Mouse (Mus musculus) forebrain, embryonic 16.5 days (tissue): ENCODE results near the gene Gnptg. TPM values are rescaled to one million over a fixed set of nuclear protein-coding genes. Genes with fewer than 3 reads are reported as not detected.
A peak's percentile ranks its signal among the peaks of the same experiment; 100 is the strongest.
"Not testable (repeated sequence)": the region's sequence is repeated elsewhere in the genome, so short reads cannot be mapped to it uniquely, and the experiment has no call there.

Source experiments
- ATAC-seq: fragments of 200-750 bp; cut with Nextera tagmentation; 2 replicates; pipeline ENCODE4 v1.8.0; 2017; ENCODE audit warnings: mild to moderate bottlenecking, moderate library complexity
- H3K27ac ChIP-seq: fragments of 300-500 bp; sonication (generic); 2 replicates; pipeline ENCODE4 v1.5.1; 2014; ENCODE audit warnings: low read length, control low read depth
- H3K27me3 ChIP-seq: fragments of 300-500 bp; sonication (generic); replicated peaks from 2 replicates; pipeline ENCODE4 v1.6.1; 2014; ENCODE audit warnings: low read length; ENCODE audit not compliant: control insufficient read depth, insufficient read depth
- H3K36me3 ChIP-seq: fragments of 300-500 bp; sonication (generic); 2 replicates; pipeline ENCODE4 v1.6.1; 2014; ENCODE audit not compliant: control insufficient read depth, insufficient read depth
- H3K4me1 ChIP-seq: fragments of 300-500 bp; sonication (generic); replicated peaks from 2 replicates; pipeline ENCODE4 v1.6.1; 2014; ENCODE audit warnings: low read length; ENCODE audit not compliant: control insufficient read depth, insufficient read depth
- H3K4me2 ChIP-seq: fragments of 300-500 bp; sonication (generic); 2 replicates; pipeline ENCODE4 v1.6.1; 2014; ENCODE audit warnings: mild to moderate bottlenecking, low read length, control low read depth
- H3K4me3 ChIP-seq: fragments of 300-500 bp; sonication (generic); replicated peaks from 2 replicates; pipeline ENCODE4 v1.5.1; 2014; ENCODE audit warnings: mild to moderate bottlenecking, low read length, control low read depth
- H3K9ac ChIP-seq: fragments of 300-500 bp; sonication (generic); replicated peaks from 2 replicates; pipeline ENCODE4 v1.6.1; 2014; ENCODE audit warnings: low read depth, low read length, control low read depth
- H3K9me3 ChIP-seq: fragments of 300-500 bp; sonication (generic); 2 replicates; pipeline ENCODE4 v1.6.1; 2016; ENCODE audit warnings: low read length; ENCODE audit not compliant: control insufficient read depth
- WGBS: fragments of 180-500 bp; shearing (Covaris S2); extraction: QIAGEN DNeasy Blood & Tissue Kit; methylation state at CpG from one replicate; pipeline ENCODE4 v1.1.7; 2014; 5-methylcytosine and 5-hydroxymethylcytosine counted together
- polyA plus RNA-seq: library from polyadenylated mRNA; unstranded; fragments of >200 nt; fragmentation: Nextera tagmentation; extraction: Ambion mirVana; gene quantifications from 2 replicates; pipeline ENCODE4 v1.2.1, GENCODE M21; 2015

Gene Gnptg
- polyA plus RNA-seq, 1 experiment from 2014 or later: 99.9 TPM

GRCm38 (mm10) chr17:25224586-25225222, 15.2 kb downstream of the Gnptg start:
- Histone ChIP-seq H3K36me3 (peaks cover 2% of the 10 kb centered on the region), H3K27me3 (no peaks in the 10 kb centered on the region), H3K9me3 (no peaks in the 10 kb centered on the region), H3K9ac (no peak overlapping the region), H3K27ac (no peak overlapping the region), H3K4me1 (peaks cover 7% of the 10 kb centered on the region; the same call in 1 of the 2 replicates), H3K4me3 (no peak overlapping the region), H3K4me2 (no peak overlapping the region)
- WGBS: 92% methylated on average over 7 of the region's 7 CpGs
- ATAC-seq: no peak

- ATAC-seq: no peak
- no peak overlapping the region for H3K27ac ChIP-seq
- H3K36me3 ChIP-seq: peaks cover 3% of the 10 kb centered on the region
- H3K4me3 ChIP-seq: no peak overlapping the region; the same call in 1 of the 2 replicates
- H3K9me3 ChIP-seq: no peaks in the 10 kb centered on the region
- H3K4me1 ChIP-seq: peaks cover 7% of the 10 kb centered on the region; the same call in 1 of the 2 replicates
- H3K9ac ChIP-seq: no peak overlapping the region
- WGBS: 25% methylated on average over 6 of the region's 6 CpGs
- H3K27me3 ChIP-seq: no peaks in the 10 kb centered on the region
- peak overlapping the region; percentile 31 for H3K4me2 ChIP-seq
These were observed 16.8 kb downstream of the Gnptg start for GRCm38 (mm10) chr17:25222951-25223601.

- Histone ChIP-seq H3K4me2 (peak overlapping the region; percentile 39), H3K4me3 (peak overlapping the region; percentile 4; the same call in 1 of the 2 replicates)
- not testable (repeated sequence) for H3K9me3 ChIP-seq, H3K36me3 ChIP-seq, H3K27me3 ChIP-seq, H3K9ac ChIP-seq, H3K4me1 ChIP-seq, H3K27ac ChIP-seq
- WGBS: 9% methylated on average over 17 of the region's 28 CpGs
- peak; percentile 95 for ATAC-seq
These were observed 17.4 kb downstream of the Gnptg start for GRCm38 (mm10) chr17:25222504-25222940.

- Histone ChIP-seq H3K4me1 (peaks cover 7% of the 10 kb centered on the region; the same call in 1 of the 2 replicates), H3K36me3 (peaks cover 3% of the 10 kb centered on the region), H3K4me2 (peak overlapping the region; percentile 39), H3K4me3 (peak overlapping the region; percentile 23), H3K9ac (no peak overlapping the region), H3K27me3 (no peaks in the 10 kb centered on the region), H3K9me3 (no peaks in the 10 kb centered on the region), H3K27ac (no peak overlapping the region)
- 1% methylated on average over 14 of the region's 30 CpGs for WGBS
- peak; percentile 80 for ATAC-seq
These were observed 18.0 kb downstream of the Gnptg start for GRCm38 (mm10) chr17:25221821-25222503.

GRCm38 (mm10) chr17:25220746-25221145, 19.2 kb downstream of the Gnptg start:
- Histone ChIP-seq H3K9ac (no peak overlapping the region), H3K4me2 (no peak overlapping the region), H3K27me3 (no peaks in the 10 kb centered on the region), H3K27ac (no peak overlapping the region), H3K4me1 (peaks cover 7% of the 10 kb centered on the region; the same call in 1 of the 2 replicates), H3K9me3 (no peaks in the 10 kb centered on the region), H3K36me3 (peaks cover 3% of the 10 kb centered on the region), H3K4me3 (no peak overlapping the region)
- no peak for ATAC-seq
- WGBS: 80% methylated on average over 1 of the region's 1 CpGs

- Histone ChIP-seq H3K9ac (no peak overlapping the region), H3K36me3 (peaks cover 8% of the 10 kb centered on the region; the same call in 1 of the 2 replicates), H3K27me3 (no peaks in the 10 kb centered on the region), H3K27ac (no peak overlapping the region), H3K4me3 (no peak overlapping the region), H3K4me2 (no peak overlapping the region), H3K9me3 (no peaks in the 10 kb centered on the region), H3K4me1 (peaks cover 7% of the 10 kb centered on the region; the same call in 1 of the 2 replicates)
- 94% methylated on average over 15 of the region's 15 CpGs for WGBS
- no peak for ATAC-seq
These were observed 20.2 kb downstream of the Gnptg start for GRCm38 (mm10) chr17:25219492-25220295.

GRCm38 (mm10) chr17:25218967-25219366, 21.0 kb downstream of the Gnptg start:
- Histone ChIP-seq H3K4me2 (no peak overlapping the region), H3K36me3 (peaks cover 10% of the 10 kb centered on the region; the same call in 1 of the 2 replicates), H3K4me1 (peaks cover 7% of the 10 kb centered on the region; the same call in 1 of the 2 replicates), H3K9me3 (no peaks in the 10 kb centered on the region), H3K9ac (no peak overlapping the region), H3K4me3 (no peak overlapping the region), H3K27me3 (no peaks in the 10 kb centered on the region), H3K27ac (no peak overlapping the region)
- ATAC-seq: no peak
- 91% methylated on average over 9 of the region's 9 CpGs for WGBS

GRCm38 (mm10) chr17:25215431-25215830, 24.5 kb downstream of the Gnptg start:
- Histone ChIP-seq H3K9me3 (no peaks in the 10 kb centered on the region), H3K4me2 (no peak overlapping the region), H3K4me1 (no peaks in the 10 kb centered on the region), H3K9ac (no peak overlapping the region), H3K27ac (no peak overlapping the region), H3K4me3 (no peak overlapping the region), H3K27me3 (no peaks in the 10 kb centered on the region), H3K36me3 (peaks cover 27% of the 10 kb centered on the region)
- WGBS: 96% methylated on average over 3 of the region's 3 CpGs
- ATAC-seq: no peak
